Mouse (Mus musculus): ENCODE results near the gene Plpp7.

The Plpp7 gene

GRCm38 (mm10) chr2:32102944-32103343, 7.6 kb downstream of the Plpp7 start:
- no peak for DNase-seq (ENCODE audit: extremely low spot score)

GRCm38 (mm10) chr2:32103557-32103956, 8.2 kb downstream of the Plpp7 start:
- no peak for DNase-seq (ENCODE audit: extremely low spot score)

GRCm38 (mm10) chr2:32104122-32104521, 8.8 kb downstream of the Plpp7 start:
- DNase-seq (ENCODE audit: extremely low spot score) = no peak

GRCm38 (mm10) chr2:32105117-32105913, 10.0 kb downstream of the Plpp7 start:
- no peak for DNase-seq (ENCODE audit: extremely low spot score)

GRCm38 (mm10) chr2:32105930-32106329, 10.6 kb downstream of the Plpp7 start:
- no peak for DNase-seq (ENCODE audit: extremely low spot score)

GRCm38 (mm10) chr2:32111268-32111667, 15.9 kb downstream of the Plpp7 start:
- no peak for DNase-seq (ENCODE audit: extremely low spot score)

- no peak for DNase-seq (ENCODE audit: extremely low spot score)
These were observed 17.2 kb downstream of the Plpp7 start for GRCm38 (mm10) chr2:32112548-32112947.

- no peak for DNase-seq (ENCODE audit: extremely low spot score)
These were observed 20.5 kb downstream of the Plpp7 start for GRCm38 (mm10) chr2:32115851-32116268.

GRCm38 (mm10) chr2:32119802-32120750, 24.7 kb downstream of the Plpp7 start:
- DNase-seq (ENCODE audit: extremely low spot score) = no peak

GRCm38 (mm10) chr2:32121150-32121549, 25.8 kb downstream of the Plpp7 start:
- no peak for DNase-seq (ENCODE audit: extremely low spot score)

GRCm38 (mm10) chr2:32121785-32122184, 26.5 kb downstream of the Plpp7 start:
- no peak for DNase-seq (ENCODE audit: extremely low spot score)

GRCm38 (mm10) chr2:32127653-32128535, 32.6 kb downstream of the Plpp7 start:
- DNase-seq (ENCODE audit: extremely low spot score) = no peak

- no peak for DNase-seq (ENCODE audit: extremely low spot score)
These were observed 33.2 kb downstream of the Plpp7 start for GRCm38 (mm10) chr2:32128536-32128841.

GRCm38 (mm10) chr2:32129383-32130074, 34.2 kb downstream of the Plpp7 start:
- no peak for DNase-seq (ENCODE audit: extremely low spot score)

GRCm38 (mm10) chr2:32130435-32130834, 35.1 kb downstream of the Plpp7 start:
- DNase-seq (ENCODE audit: extremely low spot score) = no peak

- no peak for DNase-seq (ENCODE audit: extremely low spot score)
These were observed 36.0 kb downstream of the Plpp7 start for GRCm38 (mm10) chr2:32131205-32131834.

- no peak for DNase-seq (ENCODE audit: extremely low spot score)
These were observed 36.7 kb downstream of the Plpp7 start for GRCm38 (mm10) chr2:32131866-32132566.

GRCm38 (mm10) chr2:32132567-32132992, 37.3 kb downstream of the Plpp7 start:
- peak; percentile 91 for DNase-seq (ENCODE audit: extremely low spot score)

- peak; percentile 85 for DNase-seq (ENCODE audit: extremely low spot score)
These were observed 38.7 kb downstream of the Plpp7 start for GRCm38 (mm10) chr2:32134039-32134438.

GRCm38 (mm10) chr2:32137667-32138266, 42.4 kb downstream of the Plpp7 start:
- peak; percentile 99 for DNase-seq (ENCODE audit: extremely low spot score)
